Mouse (Mus musculus): ENCODE measurements around the gene Vsig2. TPM values are rescaled to one million over a fixed set of nuclear protein-coding genes. Genes with fewer than 3 reads are reported as not detected.

Gene Vsig2
- polyA plus RNA-seq, 1 experiment from 2014 or later, result 33.3 TPM

GRCm38 (mm10) chr9:37572204-37572876 lies 33.3 kb downstream of the Vsig2 start:
- no peak for ATAC-seq (ENCODE audit: borderline replicate concordance, extremely low read depth, low FRiP score, low TSS enrichment)
- no peak overlapping the region for H3K9ac ChIP-seq
- H3K27ac ChIP-seq, result no peak overlapping the region
- no peaks in the 10 kb centered on the region for H3K36me3 ChIP-seq
- 38% methylated on average over 3 of the region's 3 CpGs for WGBS
- H3K4me1 ChIP-seq, result peaks cover 21% of the 10 kb centered on the region
- no peak overlapping the region for H3K4me2 ChIP-seq
- H3K27me3 ChIP-seq, result no peaks in the 10 kb centered on the region
- H3K9me3 ChIP-seq, result no peaks in the 10 kb centered on the region
- no peak overlapping the region for H3K4me3 ChIP-seq

GRCm38 (mm10) chr9:37576436-37576930 lies 37.4 kb downstream of the Vsig2 start:
- H3K9ac ChIP-seq, result no peak overlapping the region
- H3K4me2 ChIP-seq, result no peak overlapping the region
- H3K36me3 ChIP-seq, result no peaks in the 10 kb centered on the region
- no peaks in the 10 kb centered on the region for H3K9me3 ChIP-seq
- no peak overlapping the region for H3K4me3 ChIP-seq
- H3K4me1 ChIP-seq, result no peaks in the 10 kb centered on the region
- WGBS, result 34% methylated on average over 14 of the region's 14 CpGs
- no peaks in the 10 kb centered on the region for H3K27me3 ChIP-seq
- H3K27ac ChIP-seq, result no peak overlapping the region
- no peak for ATAC-seq (ENCODE audit: borderline replicate concordance, extremely low read depth, low FRiP score, low TSS enrichment)

- Histone ChIP-seq H3K4me3 (no peak overlapping the region), H3K4me2 (no peak overlapping the region), H3K36me3 (no peaks in the 10 kb centered on the region), H3K4me1 (no peaks in the 10 kb centered on the region), H3K27ac (no peak overlapping the region), H3K27me3 (no peaks in the 10 kb centered on the region), H3K9ac (no peak overlapping the region), H3K9me3 (no peaks in the 10 kb centered on the region)
- ATAC-seq (ENCODE audit: borderline replicate concordance, extremely low read depth, low FRiP score, low TSS enrichment), result no peak
- 82% methylated on average over 5 of the region's 5 CpGs for WGBS
Observed at GRCm38 (mm10) chr9:37583594-37583993, 44.5 kb downstream of the Vsig2 start.

- WGBS, result 78% methylated on average over 4 of the region's 4 CpGs
- Histone ChIP-seq H3K9me3 (no peaks in the 10 kb centered on the region), H3K36me3 (no peaks in the 10 kb centered on the region), H3K4me2 (no peak overlapping the region), H3K4me1 (no peaks in the 10 kb centered on the region), H3K27me3 (no peaks in the 10 kb centered on the region), H3K9ac (no peak overlapping the region), H3K4me3 (no peak overlapping the region), H3K27ac (no peak overlapping the region)
- ATAC-seq (ENCODE audit: borderline replicate concordance, extremely low read depth, low FRiP score, low TSS enrichment), result no peak
Observed at GRCm38 (mm10) chr9:37586718-37587117, 47.7 kb downstream of the Vsig2 start.

GRCm38 (mm10) chr9:37590381-37590780 lies 51.3 kb downstream of the Vsig2 start:
- whole genome bisulfite sequencing, result 83% methylated on average over 4 of the region's 4 CpGs

GRCm38 (mm10) chr9:37592025-37592424 lies 53.0 kb downstream of the Vsig2 start:
- 62% methylated on average over 2 of the region's 2 CpGs for WGBS

More at GRCm38 (mm10) chr9:37590381-37590780, 51.3 kb downstream of the Vsig2 start:
- Histone ChIP-seq H3K4me2 (no peak overlapping the region), H3K27me3 (no peaks in the 10 kb centered on the region), H3K9ac (no peak overlapping the region), H3K36me3 (no peaks in the 10 kb centered on the region), H3K27ac (no peak overlapping the region), H3K4me3 (no peak overlapping the region), H3K9me3 (no peaks in the 10 kb centered on the region), H3K4me1 (no peaks in the 10 kb centered on the region)
- no peak for ATAC-seq (ENCODE audit: borderline replicate concordance, extremely low read depth, low FRiP score, low TSS enrichment)

GRCm38 (mm10) chr9:37592633-37593032 lies 53.6 kb downstream of the Vsig2 start:
- no peak for ATAC-seq (ENCODE audit: borderline replicate concordance, extremely low read depth, low FRiP score, low TSS enrichment)

More at GRCm38 (mm10) chr9:37592025-37592424, 53.0 kb downstream of the Vsig2 start:
- Histone ChIP-seq H3K27me3 (no peaks in the 10 kb centered on the region), H3K4me3 (no peak overlapping the region), H3K4me1 (no peaks in the 10 kb centered on the region), H3K4me2 (no peak overlapping the region), H3K27ac (no peak overlapping the region), H3K9ac (no peak overlapping the region), H3K9me3 (no peaks in the 10 kb centered on the region), H3K36me3 (no peaks in the 10 kb centered on the region)
- ATAC-seq (ENCODE audit: borderline replicate concordance, extremely low read depth, low FRiP score, low TSS enrichment), result no peak

GRCm38 (mm10) chr9:37593690-37594089 lies 54.6 kb downstream of the Vsig2 start:
- Histone ChIP-seq H3K4me3 (no peak overlapping the region), H3K4me2 (no peak overlapping the region), H3K4me1 (no peaks in the 10 kb centered on the region), H3K9ac (no peak overlapping the region), H3K9me3 (no peaks in the 10 kb centered on the region), H3K36me3 (no peaks in the 10 kb centered on the region), H3K27ac (no peak overlapping the region), H3K27me3 (no peaks in the 10 kb centered on the region)
- WGBS, result 72% methylated on average over 3 of the region's 3 CpGs
- no peak for ATAC-seq (ENCODE audit: borderline replicate concordance, extremely low read depth, low FRiP score, low TSS enrichment)

More at GRCm38 (mm10) chr9:37592633-37593032, 53.6 kb downstream of the Vsig2 start:
- Histone ChIP-seq H3K27me3 (no peaks in the 10 kb centered on the region), H3K9me3 (no peaks in the 10 kb centered on the region), H3K9ac (no peak overlapping the region), H3K27ac (no peak overlapping the region), H3K4me1 (no peaks in the 10 kb centered on the region), H3K36me3 (no peaks in the 10 kb centered on the region), H3K4me2 (0 out of 2 replicates have a peak overlapping the region, but pooled peaks have one; percentile 13), H3K4me3 (no peak overlapping the region)
- 52% methylated on average over 6 of the region's 6 CpGs for WGBS

Other genes with a start within 250 kb of the Vsig2 start
- 9.0 and 9.3 TPM in 2 replicates for gene Ccdc15, start 190.8 kb upstream of the Vsig2 start, polyA plus RNA-seq (2015; fragmentation: Nextera tagmentation; extraction: Ambion mirVana)
- 0.11 and 0.14 TPM in 2 replicates for gene Hepacam, start 171.9 kb upstream of the Vsig2 start, polyA plus RNA-seq (2015; fragmentation: Nextera tagmentation; extraction: Ambion mirVana)
- 20.6 and 23.7 TPM in 2 replicates for gene Robo4, start 137.4 kb upstream of the Vsig2 start, polyA plus RNA-seq (2015; fragmentation: Nextera tagmentation; extraction: Ambion mirVana)
- 0.18 and 0.21 TPM in 2 replicates for gene Robo3, start 106.0 kb upstream of the Vsig2 start, polyA plus RNA-seq (2015; fragmentation: Nextera tagmentation; extraction: Ambion mirVana)
- gene Msantd2, start 49.9 kb upstream of the Vsig2 start, polyA plus RNA-seq (2015; fragmentation: Nextera tagmentation; extraction: Ambion mirVana), result 26.1 and 26.9 TPM in 2 replicates
- 167 and 178 TPM in 2 replicates for gene Esam, start 11.2 kb upstream of the Vsig2 start, polyA plus RNA-seq (2015; fragmentation: Nextera tagmentation; extraction: Ambion mirVana)
- 7.0 and 8.1 TPM in 2 replicates for gene Nrgn, start 13.6 kb downstream of the Vsig2 start, polyA plus RNA-seq (2015; fragmentation: Nextera tagmentation; extraction: Ambion mirVana)
- 11.6 and 13.0 TPM in 2 replicates for gene Siae, start 16.4 kb downstream of the Vsig2 start, polyA plus RNA-seq (2015; fragmentation: Nextera tagmentation; extraction: Ambion mirVana)
- 8.2 and 8.4 TPM in 2 replicates for gene Spa17, start 74.5 kb downstream of the Vsig2 start, polyA plus RNA-seq (2015; fragmentation: Nextera tagmentation; extraction: Ambion mirVana)
- gene Tbrg1, start 118.1 kb downstream of the Vsig2 start, polyA plus RNA-seq (2015; fragmentation: Nextera tagmentation; extraction: Ambion mirVana), result 128 and 134 TPM in 2 replicates
- gene Panx3, start 130.0 kb downstream of the Vsig2 start, polyA plus RNA-seq (2015; fragmentation: Nextera tagmentation; extraction: Ambion mirVana), result 0.07 TPM in 1 of 2 replicates, not detected in the other
- not detected in 2 replicates for gene Olfr160, start 177.0 kb downstream of the Vsig2 start, polyA plus RNA-seq (2015; fragmentation: Nextera tagmentation; extraction: Ambion mirVana)
- gene Olfr874, start 205.9 kb downstream of the Vsig2 start, polyA plus RNA-seq (2015; fragmentation: Nextera tagmentation; extraction: Ambion mirVana), result not detected in 2 replicates
- gene Olfr875, start 232.6 kb downstream of the Vsig2 start, polyA plus RNA-seq (2015; fragmentation: Nextera tagmentation; extraction: Ambion mirVana), result not detected in 2 replicates